Mouse (Mus musculus): ENCODE data around the gene Rxfp2. TPM values are rescaled to one million over a fixed set of nuclear protein-coding genes. Genes with fewer than 3 reads are reported as not detected.

Gene Rxfp2
- total RNA-seq, 2 experiments from 2014 or later: 0.41 to 0.60 TPM

DNA sequence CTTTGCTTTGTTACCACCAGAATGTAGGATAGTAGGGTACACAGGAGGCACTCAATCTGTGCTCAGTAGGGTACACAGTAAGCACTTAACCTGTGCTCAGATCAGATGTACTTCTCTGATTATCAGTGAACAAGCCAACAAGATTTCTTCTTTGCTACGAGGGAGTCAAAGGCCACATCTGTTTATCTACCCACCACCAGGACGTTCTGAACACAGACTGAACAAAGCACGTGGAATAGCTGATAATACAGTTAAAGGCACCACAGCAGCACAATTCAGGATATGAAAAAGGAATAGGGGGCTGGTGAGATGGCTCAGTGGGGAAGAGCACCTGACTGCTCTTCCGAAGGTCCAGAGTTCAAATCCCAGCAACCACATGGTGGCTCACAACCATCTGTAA lies 18.4 kb downstream of the Rxfp2 start:
- DNase-seq (ENCODE audit: low spot score in 2 of 2): no peak

DNA sequence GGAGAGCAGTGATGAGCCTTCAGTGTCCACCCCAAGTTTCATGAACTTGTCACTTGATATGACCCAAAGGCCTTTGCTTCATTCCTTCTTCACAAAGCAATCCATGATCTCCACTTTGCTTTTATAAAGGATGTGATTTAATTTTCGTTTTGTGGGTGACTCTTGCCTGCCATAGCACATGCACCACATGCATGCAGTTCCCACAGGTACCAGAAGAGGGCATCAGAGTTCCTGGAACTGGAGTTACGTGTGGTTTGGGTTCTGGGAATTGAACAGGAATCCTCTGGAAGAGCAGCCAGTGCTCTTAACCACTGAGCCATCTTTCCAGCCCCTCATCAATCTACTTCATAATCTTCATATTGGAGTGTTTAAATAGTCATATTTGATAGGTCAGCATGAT lies 26.1 kb downstream of the Rxfp2 start:
- no peak for DNase-seq (ENCODE audit: low spot score in 2 of 2)

DNA sequence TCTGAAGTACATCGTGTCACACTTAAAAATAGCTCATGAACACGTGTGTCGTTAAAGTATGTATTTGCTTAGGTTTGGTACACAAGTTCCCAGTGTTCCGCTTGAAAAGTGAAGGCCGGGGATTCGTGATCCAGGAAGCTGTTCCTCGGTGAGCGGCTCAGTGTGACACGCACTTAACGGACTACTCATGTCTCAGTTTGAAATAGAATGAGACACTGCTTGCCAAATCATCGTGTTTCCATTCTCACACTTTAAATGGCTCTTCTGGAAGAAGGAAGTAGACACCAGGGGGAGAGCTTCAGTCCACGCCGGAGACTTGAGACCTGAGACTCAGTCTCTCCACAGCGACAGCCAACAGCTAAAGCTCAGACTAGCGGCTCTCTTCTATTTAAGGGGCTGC lies 28.0 kb downstream of the Rxfp2 start:
- DNase-seq (ENCODE audit: low spot score in 2 of 2): no peak

DNA sequence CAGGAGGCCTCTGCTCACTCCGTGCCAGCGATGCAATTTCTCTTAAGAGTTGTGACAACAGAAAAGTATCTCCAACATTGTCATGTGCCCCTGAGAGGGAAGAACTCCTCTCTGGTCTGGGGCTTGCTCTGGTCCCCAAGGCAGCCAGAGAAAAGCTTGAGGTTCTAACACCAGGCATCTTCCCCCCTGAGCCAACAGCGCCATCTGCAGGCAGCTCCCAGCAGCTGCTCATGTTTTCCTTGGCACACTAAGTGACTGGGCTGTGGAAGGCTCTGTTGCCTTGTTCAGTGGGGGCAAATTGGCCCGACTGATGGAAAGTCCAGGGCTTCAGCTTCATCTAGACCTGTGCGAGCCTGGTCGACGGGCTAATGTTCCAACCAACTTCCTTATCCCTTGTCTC lies 31.5 kb downstream of the Rxfp2 start:
- peak; percentile 52 to 65 for DNase-seq (ENCODE audit: low spot score in 2 of 2)

DNA sequence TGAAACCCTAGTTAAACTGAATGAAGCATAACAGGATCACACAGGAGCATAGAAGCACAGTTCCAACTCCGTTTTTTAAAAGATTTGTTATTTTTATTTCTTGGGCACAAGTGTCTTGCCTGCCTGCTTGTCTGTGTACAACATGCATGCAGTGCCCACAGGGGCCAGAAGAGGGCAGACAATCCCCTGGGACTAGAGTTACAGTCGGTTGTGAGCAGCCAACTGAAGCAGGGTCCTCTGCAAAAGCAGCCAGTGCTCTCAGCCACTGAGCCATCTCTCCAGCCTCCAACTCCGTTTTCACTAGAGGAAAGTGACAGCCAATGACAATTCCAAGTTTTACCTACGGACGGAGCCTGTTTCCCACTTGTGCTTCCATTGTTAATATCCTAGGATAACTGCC lies 33.4 kb downstream of the Rxfp2 start:
- peak; percentile 44 to 52 for DNase-seq (ENCODE audit: low spot score in 2 of 2)

DNA sequence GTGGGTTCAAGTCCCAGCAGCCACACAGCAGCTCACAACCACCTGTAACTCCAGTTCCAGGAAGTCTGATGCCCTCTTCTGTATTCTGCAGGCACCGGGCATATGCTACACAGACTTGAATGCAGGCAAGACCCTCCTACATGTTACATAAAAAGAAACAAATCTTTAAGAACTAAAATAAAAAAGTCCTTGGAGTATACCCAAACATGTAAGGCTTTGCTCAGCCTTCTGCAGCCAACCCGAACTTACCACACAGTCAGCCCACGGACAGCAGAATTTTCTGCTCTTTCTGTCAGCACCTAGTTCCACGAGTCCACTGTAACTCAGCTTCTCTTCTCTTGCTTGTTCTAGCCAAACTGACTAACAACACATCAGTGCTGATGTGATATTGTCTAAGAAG lies 34.8 kb downstream of the Rxfp2 start:
- no peak for DNase-seq (ENCODE audit: low spot score in 2 of 2)

DNA sequence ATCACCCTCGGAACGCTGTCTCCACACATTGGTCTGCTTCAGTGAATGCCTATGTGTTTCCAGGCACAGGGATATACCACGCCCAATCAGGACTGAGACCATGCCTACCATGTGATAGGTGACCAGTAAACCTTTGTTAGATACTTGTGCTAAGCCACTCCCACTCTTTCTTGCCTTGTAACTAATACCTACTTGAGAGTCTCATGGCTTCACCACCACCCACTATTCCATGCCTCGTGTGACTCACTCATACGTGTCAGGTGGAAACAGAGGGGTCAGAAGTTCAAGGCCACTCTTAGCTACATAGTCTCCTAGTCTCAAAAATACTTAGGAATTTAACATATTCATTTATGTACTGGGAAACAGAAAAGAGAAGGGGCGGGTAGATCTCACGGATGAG lies 35.5 kb downstream of the Rxfp2 start:
- no peak for DNase-seq (ENCODE audit: low spot score in 2 of 2)

DNA sequence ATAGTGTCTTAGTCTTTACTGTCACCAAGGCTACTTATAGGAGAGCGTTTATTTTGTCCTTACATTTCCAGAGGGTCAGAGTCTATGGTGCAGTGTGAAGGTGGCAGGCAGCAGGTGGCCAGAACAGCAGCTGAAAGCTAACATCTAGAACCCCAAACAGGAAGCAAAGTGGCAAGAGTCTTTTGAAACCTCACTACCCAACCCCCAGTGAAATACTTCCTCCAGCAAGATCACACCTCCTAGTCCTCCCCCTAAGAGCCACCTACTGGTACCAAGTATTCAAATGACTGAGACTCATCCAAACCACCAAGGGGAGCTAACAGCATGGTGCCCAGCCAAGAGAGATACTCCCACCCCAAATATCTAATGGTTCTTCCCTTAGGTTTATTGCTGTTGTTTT lies 36.8 kb downstream of the Rxfp2 start:
- DNase-seq (ENCODE audit: low spot score in 2 of 2): no peak

DNA sequence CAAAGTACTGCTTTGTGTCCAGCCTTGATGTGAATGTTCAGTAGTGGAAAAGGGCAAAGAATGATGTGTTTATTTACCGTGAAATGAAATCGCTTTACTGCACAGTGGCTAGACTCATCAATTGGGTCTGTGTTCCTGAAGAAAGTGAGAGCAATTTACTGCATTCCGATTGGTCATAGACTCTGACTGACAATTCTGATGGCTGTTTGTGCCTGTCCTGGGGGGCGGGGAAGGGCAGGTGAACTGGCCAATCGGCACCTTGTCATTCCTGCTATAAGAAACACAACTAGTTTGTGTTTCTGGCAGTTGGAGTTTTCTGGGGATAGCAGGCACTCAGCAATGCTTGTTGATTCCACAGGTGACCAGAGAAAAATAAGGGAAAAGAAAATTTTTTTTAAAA lies 37.6 kb downstream of the Rxfp2 start:
- DNase-seq (ENCODE audit: low spot score in 2 of 2): no peak

DNA sequence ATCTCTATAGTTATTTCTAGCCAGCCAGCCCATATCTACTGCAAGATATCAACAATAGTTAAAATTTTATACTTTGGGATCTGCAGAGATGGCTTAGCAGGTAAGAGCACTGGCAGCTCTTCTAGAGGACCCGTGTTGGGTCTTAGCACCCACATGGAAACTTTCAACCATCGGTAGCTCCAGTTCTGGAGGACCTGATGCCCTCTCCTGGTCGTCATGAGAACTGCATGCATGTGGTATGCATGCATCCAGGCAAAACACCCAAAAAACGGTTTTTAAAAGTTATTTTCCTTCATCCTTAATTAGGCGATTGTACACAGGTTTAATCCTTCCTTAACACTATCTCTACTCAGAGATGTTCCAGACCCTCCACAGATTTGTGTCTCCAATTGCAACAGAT lies 40.4 kb downstream of the Rxfp2 start:
- no peak for DNase-seq (ENCODE audit: low spot score in 2 of 2)

DNA sequence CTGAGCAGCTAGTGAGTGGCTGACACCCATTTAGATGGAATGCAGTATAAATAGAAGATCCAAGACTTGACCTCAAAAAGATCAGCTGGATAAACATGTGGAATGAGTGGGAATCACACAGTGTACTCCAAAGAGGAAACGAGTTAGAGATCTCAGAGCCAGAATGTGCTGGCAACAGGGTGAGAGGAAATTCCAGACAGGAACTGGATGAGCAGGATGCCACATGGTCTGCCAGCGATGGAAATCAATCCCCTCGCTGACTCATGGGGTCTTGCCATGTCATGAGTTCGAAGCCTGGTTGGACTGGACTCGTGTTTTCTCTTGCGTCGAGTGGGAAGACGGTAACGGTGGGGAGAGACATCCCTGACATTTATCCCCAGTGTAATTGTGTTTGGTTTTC lies 41.0 kb downstream of the Rxfp2 start:
- no peak for DNase-seq (ENCODE audit: low spot score in 2 of 2)

DNA sequence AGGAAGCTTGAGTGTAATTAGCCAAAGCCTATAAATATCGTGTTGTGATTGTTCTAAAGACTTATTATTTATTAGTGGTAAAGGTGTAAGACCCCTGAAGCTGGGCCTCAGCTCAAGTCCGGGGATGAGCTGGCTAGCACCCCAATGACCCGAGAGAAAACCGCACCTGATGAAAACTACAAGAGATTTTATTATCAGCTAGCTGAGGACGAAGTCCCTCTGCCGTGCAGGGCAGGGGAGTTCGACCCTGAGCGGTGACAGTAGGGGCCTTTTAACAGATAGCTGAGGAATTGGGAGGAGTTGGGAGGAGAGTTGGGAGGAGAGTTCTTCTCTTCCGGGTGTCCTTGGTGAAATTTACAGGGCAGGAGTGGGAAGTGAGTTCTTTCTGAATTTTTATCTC lies 42.6 kb downstream of the Rxfp2 start:
- DNase-seq (ENCODE audit: low spot score in 2 of 2): no peak

DNA sequence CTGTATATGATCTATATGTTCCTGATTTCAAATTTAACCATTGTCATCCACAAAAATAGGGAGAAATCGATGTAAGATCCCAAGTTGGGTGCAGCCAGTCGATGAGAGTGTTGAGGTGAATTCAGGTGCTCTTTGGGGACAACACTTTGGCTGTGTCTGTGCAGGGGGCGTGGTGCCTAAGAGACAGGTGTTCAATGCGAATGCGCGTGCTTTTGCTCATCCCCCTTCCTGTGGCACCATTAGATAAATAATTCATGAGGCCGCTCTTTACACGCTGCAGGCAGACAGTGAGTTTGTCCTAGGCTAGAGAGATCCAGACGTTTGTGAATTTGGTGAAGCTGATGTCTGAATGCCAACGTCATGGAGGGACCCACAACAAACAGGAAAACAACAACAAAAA lies 45.8 kb downstream of the Rxfp2 start:
- DNase-seq (ENCODE audit: low spot score in 2 of 2): no peak

DNA sequence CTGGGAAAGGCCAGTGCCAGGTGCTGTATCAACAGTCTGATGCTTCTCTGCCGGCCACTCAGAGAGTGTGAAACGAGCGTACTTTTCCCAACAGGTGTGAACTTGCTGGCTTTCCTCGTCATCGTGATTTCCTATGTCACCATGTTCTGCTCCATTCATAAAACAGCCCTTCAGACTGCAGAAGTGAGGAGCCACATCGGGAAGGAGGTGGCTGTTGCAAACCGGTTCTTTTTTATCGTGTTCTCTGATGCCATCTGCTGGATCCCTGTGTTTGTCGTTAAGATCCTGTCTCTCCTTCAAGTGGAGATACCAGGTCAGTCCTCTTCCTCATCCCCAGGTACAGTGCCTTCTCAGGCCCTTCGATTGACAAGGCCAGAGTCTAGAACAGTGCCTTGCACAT lies 51.6 kb downstream of the Rxfp2 start:
- peak; percentile 43 to 59 for DNase-seq (ENCODE audit: low spot score in 2 of 2)

DNA sequence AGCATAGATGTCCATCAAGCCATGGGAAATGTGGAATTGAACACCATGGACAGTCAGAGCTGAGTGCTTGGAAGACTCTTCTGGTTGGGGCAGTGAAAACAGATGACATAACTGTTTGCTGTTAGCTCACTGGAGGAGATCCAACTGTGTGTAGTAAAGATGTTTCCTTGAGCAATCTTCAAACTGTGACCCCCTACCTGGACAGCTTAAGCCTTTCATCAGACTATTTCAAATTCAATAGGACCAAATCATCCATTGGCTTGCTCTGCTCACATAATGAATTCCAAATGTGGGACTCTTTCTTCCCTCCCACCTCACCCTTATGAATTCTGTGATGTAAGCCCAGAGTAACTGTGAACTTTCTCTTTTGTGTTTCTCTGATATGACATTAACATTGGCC lies 53.3 kb downstream of the Rxfp2 start:
- DNase-seq (ENCODE audit: low spot score in 2 of 2): no peak

DNA sequence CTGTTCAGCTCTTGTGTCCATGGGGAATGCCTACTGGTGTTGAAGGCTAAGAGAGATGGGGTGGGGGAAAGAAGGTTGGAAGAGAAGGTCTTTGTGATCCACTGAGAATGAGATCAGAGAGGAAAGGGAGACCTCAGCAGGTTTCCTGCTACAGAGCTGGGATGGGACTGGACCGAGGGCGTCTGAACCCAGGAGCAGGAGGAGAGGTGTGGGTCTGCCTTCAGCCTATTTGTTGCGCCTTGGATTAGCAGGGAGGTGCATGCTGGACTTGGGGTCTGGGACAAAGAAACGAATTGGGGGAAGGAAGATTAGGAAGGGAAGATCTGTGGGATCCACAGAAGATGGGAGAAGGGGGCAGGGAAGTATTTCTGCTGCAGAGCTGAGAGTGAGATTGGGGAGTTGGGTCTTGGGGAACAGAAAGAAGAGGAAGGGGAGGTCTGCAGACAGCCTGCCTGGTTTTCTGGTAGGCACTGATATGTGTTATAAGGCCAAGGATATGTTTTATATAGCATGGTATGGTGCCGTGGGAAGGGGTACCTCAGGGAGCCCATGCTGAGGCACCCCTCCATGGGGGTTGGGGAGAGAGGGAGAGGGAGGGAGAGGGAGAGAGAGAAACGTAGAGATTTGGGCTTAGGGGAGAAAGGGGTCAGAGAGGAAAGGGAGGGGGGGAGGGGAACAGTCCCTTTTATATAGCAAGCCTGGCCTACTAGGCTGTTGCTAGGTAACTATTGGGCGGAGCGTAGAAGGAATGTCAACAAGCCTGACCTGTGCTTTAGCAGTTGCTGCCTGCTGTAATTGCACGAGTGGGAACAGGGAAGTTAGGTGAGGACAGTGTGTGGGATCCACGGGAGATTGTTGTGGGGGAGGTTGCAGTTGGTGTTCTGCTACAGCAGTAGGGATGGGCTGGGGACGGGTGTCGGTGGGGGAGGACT lies 61.7 kb downstream of the Rxfp2 start:
- DNase-seq (ENCODE audit: low spot score in 2 of 2): no peak

DNA sequence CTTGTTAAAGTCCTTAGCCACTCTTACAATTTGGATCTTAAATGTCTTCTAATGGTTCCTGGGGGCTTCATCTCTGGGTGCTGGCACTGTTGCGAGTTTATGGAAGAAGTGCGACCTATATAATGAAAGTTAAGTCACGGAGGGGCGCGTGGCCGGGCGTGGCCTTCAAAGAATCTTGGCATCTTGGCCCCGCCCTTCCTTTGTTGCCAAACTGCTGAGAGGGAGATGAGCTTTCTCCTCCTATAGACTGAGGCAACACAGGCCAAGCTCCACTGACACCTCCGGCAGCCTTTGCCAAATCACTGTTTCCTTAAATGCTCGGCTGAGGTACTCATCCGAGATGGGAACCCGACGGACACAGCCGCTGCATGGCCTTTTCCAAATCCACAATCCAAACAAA lies 64.2 kb downstream of the Rxfp2 start:
- DNase-seq (ENCODE audit: low spot score in 2 of 2): no peak

DNA sequence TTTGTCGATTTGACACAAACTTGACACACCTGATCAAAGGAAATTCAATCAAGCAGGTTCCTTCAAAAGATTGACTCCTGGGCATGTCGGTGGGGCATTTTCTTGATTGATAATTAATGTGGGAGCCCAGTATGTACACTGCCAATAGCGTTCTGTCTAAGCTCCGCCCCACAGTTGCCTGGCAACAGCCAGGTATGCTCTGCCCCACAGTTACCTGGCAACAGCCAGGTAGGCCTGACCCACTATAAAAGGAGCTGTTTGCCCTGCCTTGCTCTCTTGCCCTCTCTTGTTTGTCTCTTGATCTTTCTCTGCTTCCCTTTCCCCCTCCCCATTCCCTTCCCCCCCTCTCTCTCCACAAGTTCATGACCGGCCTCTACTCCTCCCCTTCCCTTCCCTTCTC lies 64.7 kb downstream of the Rxfp2 start:
- DNase-seq (ENCODE audit: low spot score in 2 of 2): no peak

DNA sequence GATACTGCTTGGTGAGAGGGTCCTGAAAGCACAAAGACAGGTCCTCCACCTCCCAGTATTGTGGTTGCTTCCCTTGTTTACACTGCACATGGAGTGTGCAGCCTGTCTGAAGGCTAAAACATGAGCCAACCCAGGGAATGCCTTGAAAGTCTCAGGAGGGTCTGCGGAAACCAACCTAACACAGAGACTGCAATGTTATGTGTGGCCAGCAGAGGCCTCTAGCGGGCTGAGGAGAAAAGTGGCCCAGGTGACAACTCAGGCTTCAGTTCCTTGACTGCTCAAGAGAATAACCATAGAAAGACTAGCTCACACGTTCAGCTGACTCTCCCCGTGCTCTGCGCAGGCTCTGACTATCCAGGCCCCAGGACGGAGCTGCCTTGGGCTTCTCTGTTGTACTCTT lies 79.1 kb downstream of the Rxfp2 start:
- peak; percentile 73 to 76 for DNase-seq (ENCODE audit: low spot score in 2 of 2)

DNA sequence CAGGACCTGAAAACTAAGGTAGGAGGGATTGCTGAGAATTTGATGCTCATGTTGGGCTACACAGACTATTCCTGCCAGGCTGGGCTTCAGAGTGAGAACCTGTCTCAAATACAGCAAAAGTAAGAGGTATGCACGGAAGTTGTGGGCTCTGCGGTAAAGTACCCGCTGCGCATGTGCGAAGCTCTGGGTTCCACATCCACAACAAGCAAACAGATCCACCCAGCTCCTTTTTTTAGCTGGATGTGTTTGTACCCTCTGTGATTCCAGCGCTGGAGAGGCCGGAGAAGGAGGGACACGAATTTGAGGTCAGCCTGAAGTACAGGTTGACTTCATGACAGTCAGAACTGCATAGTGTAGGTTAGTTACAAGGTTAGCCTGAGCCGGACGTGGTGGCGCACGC lies 80.3 kb downstream of the Rxfp2 start:
- no peak for DNase-seq (ENCODE audit: low spot score in 2 of 2)

DNA sequence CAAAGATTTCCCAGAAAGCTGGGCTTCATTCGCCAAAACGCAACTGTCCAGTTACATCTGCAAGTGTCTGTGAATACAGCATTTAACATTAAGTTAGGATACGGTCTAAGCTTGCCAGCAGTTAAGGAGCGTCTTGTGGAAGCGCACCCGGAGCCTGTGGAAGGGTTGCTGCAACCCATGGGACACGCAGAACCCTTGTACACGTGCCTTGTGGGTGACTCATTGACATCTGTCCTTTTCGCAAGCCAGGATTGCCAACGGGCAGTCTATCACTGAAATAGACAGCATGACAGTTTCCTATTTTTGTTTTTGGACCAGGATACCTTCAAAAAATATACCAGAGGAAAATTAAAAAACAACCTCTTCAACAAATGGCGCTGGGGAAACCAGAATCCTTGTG lies 83.3 kb downstream of the Rxfp2 start:
- DNase-seq (ENCODE audit: low spot score in 2 of 2): no peak

DNA sequence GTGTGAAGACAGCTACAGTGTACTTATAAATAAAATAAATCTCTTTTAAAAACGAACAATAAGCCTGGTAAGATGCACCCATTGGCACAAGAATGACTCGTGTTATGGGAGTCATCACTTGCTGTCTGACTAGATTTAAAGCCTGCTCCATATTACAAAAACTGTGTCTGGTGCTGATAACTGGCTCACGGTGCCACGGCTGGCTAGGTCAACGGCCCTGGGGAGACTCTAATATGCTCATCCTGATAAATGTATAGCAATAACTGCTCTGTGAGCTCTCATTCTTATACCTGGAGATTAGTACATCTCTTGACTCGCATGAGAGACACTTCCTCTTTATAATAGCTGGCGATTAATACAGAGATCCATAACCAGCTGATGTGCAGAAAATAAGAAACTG lies 87.9 kb downstream of the Rxfp2 start:
- no peak for DNase-seq (ENCODE audit: low spot score in 2 of 2)

DNA sequence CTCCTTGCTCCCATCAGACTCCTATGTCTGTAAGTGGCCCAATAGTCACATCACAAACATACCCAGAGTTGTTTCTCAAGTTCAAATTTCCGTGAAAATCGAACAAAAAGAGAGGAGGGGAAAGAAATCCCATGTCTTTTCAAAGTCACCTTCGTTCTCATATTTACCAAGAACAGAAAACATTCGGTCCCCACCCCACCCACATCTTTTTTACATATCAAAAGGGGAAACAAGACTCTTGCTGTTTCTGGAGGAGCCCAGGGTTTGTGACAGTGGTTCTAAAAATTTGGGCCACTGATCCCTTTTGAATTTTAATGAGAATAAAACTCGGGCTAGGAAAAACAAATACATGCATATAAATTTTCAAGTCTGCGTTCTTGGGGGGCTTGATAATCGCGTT lies 92.8 kb downstream of the Rxfp2 start:
- DNase-seq (ENCODE audit: low spot score in 2 of 2): no peak
